Mouse (Mus musculus) c-Kit-negative CD71-positive TER-119-positive erythroid progenitor cells, embryonic 14.5 days (primary cell): ENCODE measurements around the gene Dennd1a.

ENCODE experiments used
- DNase-seq: peaks from one replicate; pipeline ENCODE4 v3.0.0-alpha.2; 2013; ENCODE audit warnings: low read depth, low spot score

The Dennd1a gene

GRCm38 (mm10) chr2:37881262-37881913 lies 405.8 kb downstream of the Dennd1a start:
- no peak for DNase-seq

GRCm38 (mm10) chr2:37879697-37880096 lies 407.5 kb downstream of the Dennd1a start:
- no peak for DNase-seq

GRCm38 (mm10) chr2:37872791-37873190 lies 414.4 kb downstream of the Dennd1a start:
- no peak for DNase-seq

- DNase-seq: no peak
These were observed 417.6 kb downstream of the Dennd1a start for GRCm38 (mm10) chr2:37869628-37870027.

- no peak for DNase-seq
These were observed 419.8 kb downstream of the Dennd1a start for GRCm38 (mm10) chr2:37867387-37867786.

DNA sequence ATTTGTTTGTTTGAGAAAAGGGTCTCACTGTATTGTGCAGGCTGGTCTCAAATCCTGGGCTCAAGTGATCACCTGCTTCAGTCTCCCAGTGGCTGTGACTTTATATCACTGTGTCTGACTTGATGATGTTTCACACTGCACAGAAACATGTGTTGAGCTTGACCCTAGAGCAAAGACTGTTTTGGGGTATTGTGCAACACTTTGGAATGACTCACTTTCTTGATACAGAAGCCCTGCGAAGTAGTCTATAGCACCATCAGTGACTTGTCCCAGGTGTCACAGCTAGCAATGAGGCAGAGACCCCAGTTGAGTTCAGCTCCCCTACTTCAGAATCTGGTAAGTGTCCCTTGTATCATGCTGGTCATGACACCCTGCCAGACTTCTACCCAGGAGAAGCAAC lies 429.7 kb downstream of the Dennd1a start:
- DNase-seq: no peak

- no peak for DNase-seq
These were observed 430.2 kb downstream of the Dennd1a start for GRCm38 (mm10) chr2:37856955-37857354.

DNA sequence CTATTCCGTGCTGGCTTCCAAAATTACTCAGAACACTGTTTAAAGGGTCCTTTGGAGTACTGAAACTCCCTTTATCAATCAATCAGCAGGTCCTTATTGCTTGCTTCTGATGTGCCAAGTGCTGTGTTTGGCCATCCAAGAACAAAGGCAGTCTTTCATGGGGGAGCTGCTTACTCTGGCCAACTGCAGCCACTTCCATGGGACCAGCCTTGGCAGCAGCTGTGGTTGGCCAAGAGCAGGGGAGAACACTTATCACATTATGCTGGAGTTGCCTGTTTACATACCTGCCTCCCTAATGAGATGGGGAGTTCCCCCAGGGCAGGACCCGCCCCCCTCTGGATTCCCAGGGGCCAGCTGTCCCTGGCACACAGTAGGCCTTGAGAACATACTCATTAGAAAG lies 432.0 kb downstream of the Dennd1a start:
- no peak for DNase-seq

DNA sequence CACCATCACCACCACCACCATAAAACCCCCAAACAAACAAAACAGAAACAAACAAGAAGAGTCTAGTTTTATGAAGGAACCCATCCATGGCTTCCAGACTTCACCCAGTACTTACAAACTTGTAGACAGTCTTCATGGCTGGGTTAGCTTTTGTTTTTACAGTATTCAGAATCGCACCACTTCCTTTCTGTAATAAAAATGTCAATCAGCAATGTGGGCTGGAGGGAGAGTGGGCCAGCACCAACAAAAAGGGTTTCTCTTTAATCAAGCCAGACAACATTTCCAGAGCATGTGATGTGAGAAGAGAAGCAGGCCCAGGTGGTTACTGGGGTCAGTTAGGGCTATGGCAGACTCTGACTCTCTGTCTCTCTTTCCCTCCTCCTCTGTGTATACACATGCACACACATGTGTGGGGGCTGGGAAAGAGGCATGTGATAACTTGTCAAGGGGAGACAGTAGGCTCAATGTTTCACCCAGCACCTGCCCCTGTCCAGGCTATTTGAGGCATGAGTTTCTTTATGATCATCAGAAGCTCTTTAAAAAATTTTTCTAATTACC lies 433.2 kb downstream of the Dennd1a start:
- no peak for DNase-seq

DNA sequence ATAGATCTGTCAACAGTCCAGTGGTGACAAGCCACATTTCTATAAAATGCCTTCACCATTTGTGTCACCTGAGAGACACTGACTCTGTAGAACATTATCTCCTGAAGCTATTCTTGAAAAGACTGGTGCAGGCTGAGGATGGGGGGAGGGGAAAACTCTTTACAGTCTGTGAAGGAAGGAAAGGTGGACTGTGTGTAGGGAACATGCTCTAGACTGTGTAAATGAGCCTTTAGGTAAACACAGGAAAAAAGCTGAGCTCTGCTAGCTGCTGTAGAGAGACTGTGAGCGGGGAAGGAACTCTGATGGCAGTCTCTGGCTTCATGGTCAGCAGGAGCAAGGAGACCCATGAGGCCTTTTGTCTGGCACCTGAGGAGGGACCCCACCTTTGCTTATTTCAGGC lies 436.6 kb downstream of the Dennd1a start:
- no peak for DNase-seq

DNA sequence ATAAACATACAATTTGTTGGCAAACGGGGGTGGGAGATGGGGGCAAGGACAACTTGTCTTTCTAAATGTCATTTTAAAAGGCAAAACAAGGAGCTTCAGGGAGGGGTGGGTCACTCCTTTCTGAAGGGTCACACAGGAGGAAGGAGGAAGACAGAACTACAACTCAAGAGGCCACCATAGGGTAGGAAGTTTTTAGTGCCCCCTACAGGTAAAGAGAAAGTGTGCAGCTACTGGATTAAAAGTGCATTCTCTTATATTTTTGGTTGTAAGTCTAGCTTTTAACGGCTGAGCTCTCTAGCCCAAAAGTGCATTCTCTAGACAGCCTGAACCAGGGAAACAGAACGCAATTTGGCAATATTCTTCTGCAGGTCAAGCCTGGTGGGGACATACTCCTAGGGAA lies 437.8 kb downstream of the Dennd1a start:
- DNase-seq: no peak

- no peak for DNase-seq
These were observed 444.5 kb downstream of the Dennd1a start for GRCm38 (mm10) chr2:37842719-37843118.

DNA sequence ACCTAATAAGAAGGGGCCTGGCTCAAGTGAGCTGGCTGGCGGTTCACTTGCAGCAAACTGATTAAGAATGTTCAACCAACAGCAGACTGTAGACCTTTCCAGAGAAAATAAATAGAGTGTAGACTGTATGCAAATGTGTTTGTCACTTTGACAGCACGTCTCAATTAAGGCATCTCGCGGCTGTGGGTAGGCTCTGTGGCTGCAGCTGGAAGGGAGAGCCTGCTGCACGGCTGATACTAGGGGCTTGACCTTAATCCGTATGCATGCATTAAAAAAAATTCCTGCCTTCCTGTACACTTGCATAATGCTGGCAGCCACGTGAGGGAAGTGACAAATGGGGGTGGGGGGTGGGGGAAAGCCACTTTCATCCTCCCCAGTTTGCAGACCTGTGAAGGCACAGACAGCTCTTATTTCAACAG lies 445.0 kb downstream of the Dennd1a start:
- no peak for DNase-seq

DNA sequence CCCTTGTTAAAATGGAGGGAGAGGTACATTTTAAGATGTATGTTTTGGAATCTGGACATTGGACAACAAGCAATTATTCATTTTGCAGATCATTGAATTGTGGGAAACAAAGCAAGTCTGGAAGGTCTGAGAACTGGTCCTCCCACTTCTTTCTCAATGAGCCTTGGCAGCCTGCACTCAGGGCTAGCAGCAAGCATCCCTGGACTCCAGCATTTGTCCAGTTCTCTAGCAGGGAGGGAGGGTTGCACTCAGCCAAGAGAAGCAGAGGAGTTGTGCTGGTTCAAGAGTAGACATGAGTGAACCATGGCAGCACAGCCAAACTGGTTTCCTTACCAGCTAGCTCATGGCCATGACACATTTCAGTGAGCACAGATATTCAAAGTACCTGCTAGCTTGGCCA lies 447.3 kb downstream of the Dennd1a start:
- DNase-seq: no peak

DNA sequence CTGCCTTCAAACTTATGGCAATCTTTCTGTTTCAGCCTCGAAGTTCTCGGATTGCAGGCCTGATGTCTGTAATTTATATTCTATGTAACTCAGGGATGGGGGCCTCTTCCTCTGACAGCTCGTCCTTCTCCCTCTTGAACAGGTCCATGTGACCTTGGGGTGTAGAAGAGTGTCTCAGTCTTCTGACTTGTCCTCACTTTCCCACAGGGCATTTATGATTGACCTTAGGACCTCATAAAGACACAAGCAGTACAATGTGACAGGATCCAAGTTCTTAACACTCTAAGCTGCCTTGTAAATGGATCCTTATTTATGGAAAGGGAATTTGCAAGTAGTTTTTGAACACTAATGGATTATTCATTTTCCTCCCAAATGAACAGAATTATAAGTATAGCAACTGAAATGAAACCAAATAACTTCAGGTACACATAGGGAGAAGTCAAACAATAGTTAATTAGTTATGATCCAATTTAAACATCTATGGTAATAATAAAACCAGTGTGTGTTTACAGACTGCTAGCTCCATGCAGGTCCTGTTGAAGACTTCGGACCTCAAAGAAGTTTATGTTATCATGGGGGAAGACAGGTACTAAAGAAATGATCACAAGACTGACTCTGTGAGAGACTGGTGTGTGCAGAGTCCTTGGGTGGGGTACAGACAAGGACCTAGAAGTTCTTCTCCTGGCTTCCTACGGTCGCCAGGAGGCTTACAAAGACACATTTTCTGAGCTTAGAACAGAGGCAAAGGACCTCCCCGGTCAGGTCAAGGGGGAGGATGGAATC lies 448.8 kb downstream of the Dennd1a start:
- DNase-seq: no peak

GRCm38 (mm10) chr2:37837542-37837941 lies 449.6 kb downstream of the Dennd1a start:
- DNase-seq: no peak

DNA sequence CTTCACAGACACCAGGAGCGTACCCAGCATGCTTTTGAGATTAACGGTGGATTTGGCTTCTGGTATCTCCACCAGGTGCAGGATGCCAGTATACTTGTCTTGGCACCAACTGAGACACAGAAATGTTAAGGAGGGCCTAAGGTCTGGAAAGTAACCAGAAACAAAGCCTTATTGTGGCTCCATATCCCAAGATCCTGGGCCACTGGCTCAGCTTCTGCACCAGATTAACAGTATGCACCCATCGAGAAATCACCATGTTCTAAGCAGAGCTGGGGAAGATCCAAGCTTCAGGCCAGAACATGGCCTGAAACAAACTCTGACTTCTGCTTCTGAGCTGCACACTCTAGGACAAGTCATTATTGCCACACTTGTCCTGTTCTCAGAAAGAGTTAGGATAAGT lies 450.3 kb downstream of the Dennd1a start:
- no peak for DNase-seq

DNA sequence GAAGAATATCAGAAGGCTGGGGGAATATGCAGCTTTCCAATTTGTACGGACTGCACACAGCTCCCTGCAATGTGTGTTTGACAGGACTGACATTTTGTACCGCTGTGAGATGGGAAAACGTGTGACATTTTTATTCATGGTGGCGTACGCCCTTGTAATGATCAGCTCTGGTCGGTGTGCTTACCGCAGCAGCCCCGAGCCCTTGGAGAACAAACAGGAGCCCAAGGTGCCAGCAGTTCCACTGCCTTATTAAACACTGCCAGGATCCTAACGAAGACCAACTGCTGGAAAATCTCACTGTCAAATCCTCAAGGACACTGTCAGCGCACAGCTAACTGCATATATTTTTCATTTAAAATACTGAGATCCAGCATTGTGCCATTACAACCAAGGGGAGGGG lies 454.9 kb downstream of the Dennd1a start:
- DNase-seq: no peak

GRCm38 (mm10) chr2:37829758-37830275 lies 457.4 kb downstream of the Dennd1a start:
- DNase-seq: no peak

- DNase-seq: no peak
These were observed 463.4 kb downstream of the Dennd1a start for GRCm38 (mm10) chr2:37823826-37824225.

- DNase-seq: no peak
These were observed 465.1 kb downstream of the Dennd1a start for GRCm38 (mm10) chr2:37822122-37822521.

DNA sequence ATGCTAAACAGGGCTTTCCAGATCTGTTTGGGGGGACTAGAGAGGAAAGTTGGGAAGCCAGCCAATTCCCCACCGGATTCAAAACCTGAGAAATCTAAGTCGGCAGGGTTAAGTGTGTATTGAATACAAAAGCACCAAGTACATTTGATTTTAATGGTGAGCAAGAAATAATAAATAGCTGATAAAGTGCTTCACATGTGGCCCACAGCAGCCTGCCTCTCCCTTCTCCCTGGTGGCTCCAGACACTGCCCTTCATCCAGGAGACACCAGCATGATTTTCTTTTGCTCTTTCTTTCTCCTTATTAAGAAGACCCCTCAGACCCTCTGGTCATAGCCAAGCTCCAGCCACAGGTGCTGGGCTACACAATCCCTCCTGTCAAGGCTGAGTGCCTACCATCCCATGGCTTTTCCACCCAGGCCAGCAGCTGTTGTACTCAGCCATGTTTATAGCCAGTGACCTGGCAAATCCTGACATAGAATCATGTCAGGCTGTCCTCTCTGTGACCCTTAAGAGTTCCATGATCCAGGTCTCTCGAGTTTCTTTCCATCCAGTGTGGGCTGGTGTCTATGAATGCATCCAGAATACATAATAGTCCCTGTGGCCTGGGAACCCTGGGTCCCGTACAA lies 467.6 kb downstream of the Dennd1a start:
- no peak for DNase-seq
